Mouse (Mus musculus): ENCODE measurements around the gene Ppt2. TPM values are rescaled to one million over a fixed set of nuclear protein-coding genes. Genes with fewer than 3 reads are reported as not detected.

The Ppt2 gene
- total RNA-seq, 2 experiments from 2014 or later, result 46.8 to 55.8 TPM

GRCm38 (mm10) chr17:34643379-34643778, 15.1 kb upstream of the Ppt2 start:
- Histone ChIP-seq H3K27ac (no peak overlapping the region), H3K4me3 (no peak overlapping the region)
- no peak for TF ChIP-seq CTCF (conservative IDR thresholded peaks at IDR 0.05)
- DNase-seq (ENCODE audit: low spot score in 2 of 2), result no peak

GRCm38 (mm10) chr17:34641945-34642344, 13.6 kb upstream of the Ppt2 start:
- Histone ChIP-seq H3K27ac (peak overlapping the region; percentile 93), H3K4me3 (no peak overlapping the region)
- no peak for DNase-seq (ENCODE audit: low spot score in 2 of 2)
- no peak for TF ChIP-seq CTCF (conservative IDR thresholded peaks at IDR 0.05)

DNA sequence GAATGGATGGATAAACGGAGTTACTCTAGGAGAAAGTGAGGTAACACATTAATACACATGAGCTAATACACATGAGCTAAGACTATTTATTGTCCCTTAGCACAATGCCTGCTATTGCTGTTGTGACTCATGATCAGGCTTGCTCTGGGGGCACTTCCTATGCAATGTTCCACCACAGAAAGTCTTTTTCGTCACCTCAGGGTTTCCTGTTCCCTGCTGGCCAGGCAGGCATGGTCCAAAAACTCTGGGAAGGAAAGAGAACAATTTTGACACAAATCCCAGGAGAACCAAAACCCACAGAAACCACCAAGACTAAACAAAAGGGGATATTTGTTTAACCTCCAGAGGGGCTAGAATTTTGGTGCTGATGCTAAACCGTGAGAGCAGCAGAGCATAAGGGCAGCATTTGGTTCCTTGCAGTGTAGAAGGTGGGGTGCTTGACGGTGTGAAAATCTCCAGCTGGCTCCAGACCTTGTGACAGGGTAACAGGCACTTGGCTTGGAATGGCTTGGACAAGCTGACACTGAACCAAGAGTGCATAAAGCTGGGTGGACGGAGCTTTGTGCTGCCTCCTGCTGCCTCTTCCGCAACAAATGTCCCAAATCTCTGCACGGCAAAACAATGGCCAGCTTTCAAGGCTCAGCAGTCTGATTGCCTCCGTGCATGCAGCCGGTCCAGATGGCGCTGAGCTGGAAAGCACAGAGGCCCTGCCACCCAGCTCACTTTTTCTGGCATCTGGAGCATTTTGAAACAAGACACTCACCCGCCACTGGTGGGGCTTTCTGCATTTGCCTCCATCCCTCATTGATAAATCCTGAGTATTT, 12.7 kb upstream of the Ppt2 start:
- peak; percentile 31 for TF ChIP-seq CTCF (conservative IDR thresholded peaks at IDR 0.05)
- DNase-seq (ENCODE audit: low spot score in 2 of 2), result no peak
- H3K4me3 ChIP-seq, result no peak overlapping the region
- peak overlapping the region; percentile 93 for H3K27ac ChIP-seq

DNA sequence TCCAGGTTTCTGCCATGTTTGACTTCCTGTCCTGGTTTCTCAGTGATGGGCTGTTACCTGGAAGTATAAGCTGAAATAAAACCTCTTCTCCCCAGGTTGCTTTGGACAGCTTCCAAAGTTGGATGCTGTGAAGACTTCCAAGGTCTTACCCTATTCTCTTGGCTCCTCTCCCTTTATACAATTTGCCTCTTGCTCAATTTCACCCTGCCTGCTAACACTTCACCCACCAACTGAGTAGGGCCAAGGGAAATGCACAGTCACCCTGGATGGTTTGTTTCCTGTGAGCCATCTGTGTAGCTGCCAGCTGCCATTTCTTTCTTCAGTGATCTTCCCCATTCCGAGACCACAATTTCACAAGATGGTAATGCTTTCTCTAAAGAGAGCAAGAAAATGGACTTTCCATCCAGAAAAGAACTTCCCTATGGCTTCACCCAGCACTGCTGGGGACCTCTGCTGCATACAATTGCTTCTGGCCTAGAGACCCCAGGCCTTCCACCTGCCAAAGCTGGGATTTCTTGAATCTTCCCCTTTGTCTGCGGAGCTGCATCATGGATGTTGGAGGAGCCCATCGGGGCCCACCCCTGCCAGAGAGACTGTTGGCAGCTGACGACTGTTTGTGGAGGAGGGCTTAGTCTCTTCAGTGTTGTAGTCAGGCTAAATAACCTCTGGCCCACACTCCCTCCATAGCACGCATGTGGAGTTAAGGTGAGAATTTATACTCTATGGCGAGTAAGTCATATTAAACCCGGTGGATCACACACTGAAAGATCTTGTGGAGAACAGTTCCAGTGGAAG, 11.3 kb upstream of the Ppt2 start:
- Histone ChIP-seq H3K4me3 (no peak overlapping the region), H3K27ac (peak overlapping the region; percentile 93)
- TF ChIP-seq CTCF (conservative IDR thresholded peaks at IDR 0.05), result no peak
- no peak for DNase-seq (ENCODE audit: low spot score in 2 of 2)

DNA sequence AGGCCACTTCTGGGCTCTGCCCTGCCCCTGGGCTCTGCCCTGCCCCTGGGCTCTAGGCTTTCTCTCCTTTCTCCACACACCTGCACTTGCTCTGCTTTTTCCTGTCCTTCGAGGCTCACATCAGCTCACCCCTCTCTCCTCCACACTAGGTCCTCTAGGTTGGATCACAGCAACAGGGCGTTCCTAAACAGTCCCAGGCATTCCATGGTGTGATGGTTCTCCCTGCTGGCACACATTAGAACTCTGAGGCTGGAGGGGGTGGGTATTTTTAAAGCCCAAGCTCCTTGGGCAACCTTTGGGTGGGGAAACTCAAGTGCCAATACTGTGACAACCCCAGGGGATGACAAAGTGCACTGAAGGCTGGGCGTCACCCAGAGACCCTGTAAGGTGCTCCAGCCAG, 9.1 kb upstream of the Ppt2 start:
- Histone ChIP-seq H3K4me3 (no peak overlapping the region), H3K27ac (peak overlapping the region; percentile 33; the same call in 1 of the 2 replicates)
- DNase-seq (ENCODE audit: low spot score in 2 of 2), result no peak
- no peak for TF ChIP-seq CTCF (conservative IDR thresholded peaks at IDR 0.05)

- H3K4me3 ChIP-seq, result no peak overlapping the region
- DNase-seq (ENCODE audit: low spot score in 2 of 2), result no peak
- no peak overlapping the region for H3K27ac ChIP-seq
- no peak for TF ChIP-seq CTCF (conservative IDR thresholded peaks at IDR 0.05)
These were observed 7.4 kb upstream of the Ppt2 start for GRCm38 (mm10) chr17:34635671-34636070.

DNA sequence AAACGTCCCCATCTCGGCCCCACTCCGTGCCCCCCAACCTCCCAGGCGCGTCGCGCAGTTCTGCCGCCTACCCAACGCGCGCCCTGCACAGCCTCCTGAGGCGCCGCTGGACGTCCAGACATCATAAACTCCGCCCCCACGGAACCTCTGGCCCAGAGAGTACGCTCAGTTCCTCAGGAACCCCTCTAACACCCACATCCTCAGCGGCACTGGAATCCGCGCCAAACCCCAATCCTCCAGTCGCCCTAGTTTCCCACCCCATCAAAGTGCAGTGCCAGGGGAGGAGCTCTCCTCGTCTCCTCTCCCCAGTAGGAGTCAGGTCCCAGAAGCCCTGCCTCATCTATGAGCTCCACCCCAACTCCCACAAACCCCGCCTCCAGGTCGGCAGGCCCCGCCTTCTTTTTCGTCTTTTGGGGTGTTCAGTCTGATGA, 4.0 kb upstream of the Ppt2 start:
- peak; percentile 87 to 94 for DNase-seq (ENCODE audit: low spot score in 2 of 2)
- H3K27ac ChIP-seq, result peak overlapping the region; percentile 99
- peak overlapping the region; percentile 67 for H3K4me3 ChIP-seq
- TF ChIP-seq CTCF (conservative IDR thresholded peaks at IDR 0.05), result no peak

DNA sequence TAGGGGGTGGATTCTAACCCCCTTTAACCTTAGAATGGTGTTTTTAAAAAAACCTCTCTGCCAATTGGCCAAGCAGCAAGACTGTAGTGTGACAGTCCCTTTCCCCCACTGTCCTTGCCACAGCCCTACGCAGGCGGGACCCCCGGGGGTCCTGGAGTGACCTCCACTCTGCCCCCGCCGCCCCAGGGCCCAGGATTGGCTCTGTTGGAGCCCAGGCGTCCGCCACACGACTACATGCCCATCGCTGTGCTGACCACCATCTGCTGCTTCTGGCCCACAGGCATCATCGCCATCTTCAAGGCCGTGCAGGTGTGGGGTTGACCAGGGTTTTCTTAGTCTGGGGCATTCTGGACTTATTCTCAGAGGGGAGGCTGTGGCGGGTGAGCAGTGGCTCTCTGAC, 3.3 kb upstream of the Ppt2 start:
- TF ChIP-seq CTCF (conservative IDR thresholded peaks at IDR 0.05), result no peak
- no peak for DNase-seq (ENCODE audit: low spot score in 2 of 2)
- peak overlapping the region; percentile 99 for H3K27ac ChIP-seq
- H3K4me3 ChIP-seq, result peak overlapping the region; percentile 67

DNA sequence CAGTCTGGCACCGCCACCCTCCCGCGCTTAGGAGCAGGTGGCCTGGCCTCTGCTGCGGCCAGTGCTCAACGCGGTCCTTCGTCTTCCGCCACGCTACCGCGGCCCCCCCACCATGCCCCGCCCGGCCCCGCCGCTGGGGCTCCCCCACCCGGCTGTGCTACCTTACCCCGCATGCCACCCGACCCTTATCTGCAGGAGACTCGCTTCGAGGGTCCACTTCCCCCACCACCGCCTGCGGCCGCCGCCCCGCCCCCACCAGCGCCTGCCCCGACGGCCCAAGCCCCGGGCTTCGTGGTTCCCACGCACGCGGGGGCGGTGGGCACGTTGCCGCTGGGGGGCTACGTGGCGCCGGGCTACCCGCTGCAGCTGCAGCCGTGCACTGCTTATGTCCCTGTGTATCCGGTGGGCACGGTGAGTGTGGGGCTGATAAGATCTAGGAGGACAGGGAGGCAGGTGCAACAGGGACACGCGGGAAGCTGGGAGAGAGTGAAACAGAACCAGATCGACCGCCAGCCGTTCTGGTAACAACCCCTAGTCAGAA, 2.5 kb upstream of the Ppt2 start:
- Histone ChIP-seq H3K27ac (peak overlapping the region; percentile 99), H3K4me3 (peak overlapping the region; percentile 67)
- TF ChIP-seq CTCF (conservative IDR thresholded peaks at IDR 0.05), result no peak
- DNase-seq (ENCODE audit: low spot score in 2 of 2), result no peak

- Histone ChIP-seq H3K4me3 (peak overlapping the region; percentile 67), H3K27ac (peak overlapping the region; percentile 99)
- no peak for TF ChIP-seq CTCF (conservative IDR thresholded peaks at IDR 0.05)
- no peak for DNase-seq (ENCODE audit: low spot score in 2 of 2)
These were observed 1.7 kb upstream of the Ppt2 start for GRCm38 (mm10) chr17:34629796-34630603.

- TF ChIP-seq CTCF (conservative IDR thresholded peaks at IDR 0.05), result no peak
- H3K27ac ChIP-seq, result peak within 1 kb of the TSS; percentile 99
- H3K4me3 ChIP-seq, result peak within 1 kb of the TSS; percentile 67
- DNase-seq (ENCODE audit: low spot score in 2 of 2), result peak; percentile 66 to 90
These were observed 976 bp upstream of the Ppt2 start, which contains the start of gene Prrt1 for GRCm38 (mm10) chr17:34629221-34629751. Gene Prrt1 (plus strand): TSS chr17:34629533.

DNA sequence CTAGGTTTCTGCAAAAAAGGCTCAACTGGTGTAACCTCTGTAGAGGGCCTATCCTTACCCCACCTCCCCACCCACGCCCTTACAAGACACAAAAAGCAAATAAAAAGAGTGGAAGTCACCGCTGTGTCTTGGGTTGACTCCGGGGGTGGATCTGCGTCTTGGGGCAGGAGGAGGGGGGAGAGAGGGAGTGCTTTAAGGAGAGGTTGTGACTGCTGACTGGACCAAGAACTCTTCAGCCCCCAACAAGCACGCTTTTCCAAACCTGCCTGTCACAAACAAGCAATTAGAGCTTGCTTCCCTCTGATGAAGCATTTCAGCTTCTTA, 296 bp upstream of the Ppt2 start:
- H3K4me3 ChIP-seq, result peak overlapping the region; percentile 67
- H3K27ac ChIP-seq, result peak overlapping the region; percentile 99
- DNase-seq (ENCODE audit: low spot score in 2 of 2), result no peak
- TF ChIP-seq CTCF (conservative IDR thresholded peaks at IDR 0.05), result no peak

Measured in layer of hippocampus, adult 2 months (tissue).